Comparison of ENCODE assay signal across 21 mouse cellular contexts in the genomic region with DNA sequence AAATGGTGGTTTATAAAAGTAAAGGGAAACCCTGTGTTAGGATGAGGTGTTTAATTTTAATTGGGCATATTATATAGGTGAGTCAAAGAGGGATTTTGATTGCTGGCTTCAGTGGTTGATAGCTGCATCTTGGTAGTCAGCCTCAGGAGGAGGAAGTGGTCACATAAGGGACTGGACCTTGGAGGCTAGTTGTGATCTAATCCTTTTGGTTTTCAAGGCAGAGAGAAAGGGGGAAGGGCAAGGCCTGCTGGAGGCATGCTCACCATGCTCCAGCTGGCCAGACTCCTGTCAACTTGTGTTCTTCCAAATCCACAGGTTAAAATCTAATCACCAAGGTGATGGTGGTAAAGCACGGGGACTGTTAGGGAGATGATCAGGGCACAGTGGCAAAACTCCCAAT. TPM values are rescaled to one million over a fixed set of nuclear protein-coding genes. Genes with fewer than 3 reads are reported as not detected.
DNase-seq lines count a peak whose midpoint lies in the region; ATAC-seq lines count a peak whose summit lies in the region.
"Had no signal": no experiment of that assay in that cellular context is flagged by ENCODE, and none has a peak within 500 bp of the region (broad histone marks: within the 10 kb centered on the region; RNA-seq: fewer than 3 reads in every experiment).

No protein-coding gene starts in this region.

- peak; percentile 18 for DNase-seq in cerebellum, adult 9-11 months
- DNase-seq in cerebellum, adult 9-10 months, result no peak
- DNase-seq in 3T3-L1 (ENCODE audit: low read depth, low spot score), result peak; percentile 25
- no peak for DNase-seq in embryonic facial prominence, embryonic 10.5 days (ENCODE audit: low spot score)
- DNase-seq in limb, embryonic 11.5 days (ENCODE audit: low spot score), result peak; percentile 22
- DNase-seq in layer of hippocampus, postnatal 36 days, result no peak
- DNase-seq in testis, postnatal 10 days (ENCODE audit: low spot score), result no peak
- DNase-seq: cerebellum, postnatal 10 days; gastrocnemius, postnatal 14 days; liver, embryonic 13.5 days; lung, embryonic 14.5 days; lung, postnatal 4 days; right cerebral cortex, postnatal 25 days had no signal

- H3K9me3 ChIP-seq in embryonic facial prominence, embryonic 10.5 days, result no peaks in the 10 kb centered on the region
- H3K9me3 ChIP-seq in limb, embryonic 11.5 days (ENCODE audit: control insufficient read depth, low read length), result peaks cover 2% of the 10 kb centered on the region; the same call in 1 of the 2 replicates
- H3K9me3 ChIP-seq: limb, embryonic 13.5 days; liver, embryonic 13.5 days had no signal

- H3K36me3 ChIP-seq in embryonic facial prominence, embryonic 10.5 days (replicated peaks), result no peaks in the 10 kb centered on the region
- H3K36me3 ChIP-seq in limb, embryonic 11.5 days (ENCODE audit: control insufficient read depth, insufficient read depth, low read length), result no peaks in the 10 kb centered on the region
- H3K36me3 ChIP-seq: limb, embryonic 13.5 days; liver, embryonic 13.5 days; midbrain, embryonic 10.5 days had no signal

- no peak for ATAC-seq in limb, embryonic 11.5 days (ENCODE audit: insufficient number of reproducible peaks, low FRiP score, low TSS enrichment, low read depth)
- ATAC-seq: forebrain, embryonic 14.5 days had no signal

- H3K27ac ChIP-seq in embryonic facial prominence, embryonic 10.5 days (replicated peaks), result peak overlapping the region; percentile 65
- H3K27ac ChIP-seq in limb, embryonic 11.5 days (replicated peaks; ENCODE audit: low read depth, low read length), result no peak overlapping the region
- H3K27ac ChIP-seq: kidney, postnatal 0 days; layer of hippocampus, adult 2 months; limb, embryonic 13.5 days; liver, embryonic 13.5 days; midbrain, embryonic 10.5 days had no signal

- H3K4me1 ChIP-seq in embryonic facial prominence, embryonic 10.5 days, result peaks cover 29% of the 10 kb centered on the region
- peaks cover 12% of the 10 kb centered on the region; the same call in 1 of the 2 replicates for H3K4me1 ChIP-seq in limb, embryonic 11.5 days (ENCODE audit: control insufficient read depth, insufficient read depth, low read length)
- H3K4me1 ChIP-seq: liver, embryonic 13.5 days had no signal

- H3K27me3 ChIP-seq in embryonic facial prominence, embryonic 10.5 days (replicated peaks; ENCODE audit: low read depth, poor library complexity, severe bottlenecking), result no peaks in the 10 kb centered on the region
- no peaks in the 10 kb centered on the region for H3K27me3 ChIP-seq in limb, embryonic 11.5 days (ENCODE audit: control insufficient read depth, insufficient read depth, low read length)
- H3K27me3 ChIP-seq: liver, embryonic 13.5 days had no signal

- H3K4me2 ChIP-seq in limb, embryonic 11.5 days (ENCODE audit: low read depth, severe bottlenecking), result no peak overlapping the region
- H3K4me2 ChIP-seq: limb, embryonic 13.5 days; liver, embryonic 13.5 days; lung, embryonic 14.5 days had no signal

- 57% methylated on average over 1 of the region's 1 CpGs for WGBS in embryonic facial prominence, embryonic 10.5 days
- WGBS in limb, embryonic 11.5 days, result 42% methylated on average over 1 of the region's 1 CpGs

- no peak overlapping the region for H3K9ac ChIP-seq in limb, embryonic 11.5 days (ENCODE audit: low read length)
- H3K9ac ChIP-seq: limb, embryonic 13.5 days; liver, embryonic 13.5 days; lung, embryonic 14.5 days had no signal

- no peak overlapping the region for H3K4me3 ChIP-seq in embryonic facial prominence, embryonic 10.5 days
- no peak overlapping the region for H3K4me3 ChIP-seq in limb, embryonic 11.5 days (ENCODE audit: low read depth, low read length)
- H3K4me3 ChIP-seq: layer of hippocampus, adult 2 months; limb, embryonic 13.5 days; liver, embryonic 13.5 days; midbrain, embryonic 10.5 days had no signal

RNA-seq across cellular contexts. Expression of a gene that starts 19.0 kb away (rescaled TPM):
- polyA plus RNA-seq in embryonic facial prominence, embryonic 10.5 days (2016; fragmentation: Nextera tagmentation; extraction: Ambion mirVana), result 0.14 and 0.45 TPM in 2 replicates
- 0.08 and 0.11 TPM in 2 replicates for polyA plus RNA-seq in limb, embryonic 11.5 days (2014; fragmentation: Nextera tagmentation; extraction: Ambion mirVana)
- total RNA-seq in layer of hippocampus, postnatal 36 days (2021), result not detected
- total RNA-seq: gastrocnemius, postnatal 14 days; layer of hippocampus, adult 2 months; left cerebral cortex, adult 18-20 months; midbrain, postnatal 0 days had no signal
- polyA plus RNA-seq: heart, postnatal 0 days; kidney, postnatal 0 days; limb, embryonic 13.5 days; liver, embryonic 13.5 days; lung, embryonic 14.5 days had no signal

Comparison
In these comparisons a context has a peak if more than half of its experiments do, and no peak if none do; other contexts are left out.
1. DNase-seq: peak in cerebellum, adult 9-11 months (single experiment), 3T3-L1 (single experiment) and limb, embryonic 11.5 days (single experiment); none in cerebellum, adult 9-10 months (single experiment), embryonic facial prominence, embryonic 10.5 days (single experiment), layer of hippocampus, postnatal 36 days (0 of 2) and testis, postnatal 10 days (single experiment).